Mouse (Mus musculus) WW6 (cell line): ENCODE results near the gene Chst12.

Experiments used
- DNase-seq: peaks from one replicate; pipeline ENCODE4 v3.0.0-alpha.2; 2013; ENCODE audit warnings: low read depth, low spot score

Chst12 gene

DNA sequence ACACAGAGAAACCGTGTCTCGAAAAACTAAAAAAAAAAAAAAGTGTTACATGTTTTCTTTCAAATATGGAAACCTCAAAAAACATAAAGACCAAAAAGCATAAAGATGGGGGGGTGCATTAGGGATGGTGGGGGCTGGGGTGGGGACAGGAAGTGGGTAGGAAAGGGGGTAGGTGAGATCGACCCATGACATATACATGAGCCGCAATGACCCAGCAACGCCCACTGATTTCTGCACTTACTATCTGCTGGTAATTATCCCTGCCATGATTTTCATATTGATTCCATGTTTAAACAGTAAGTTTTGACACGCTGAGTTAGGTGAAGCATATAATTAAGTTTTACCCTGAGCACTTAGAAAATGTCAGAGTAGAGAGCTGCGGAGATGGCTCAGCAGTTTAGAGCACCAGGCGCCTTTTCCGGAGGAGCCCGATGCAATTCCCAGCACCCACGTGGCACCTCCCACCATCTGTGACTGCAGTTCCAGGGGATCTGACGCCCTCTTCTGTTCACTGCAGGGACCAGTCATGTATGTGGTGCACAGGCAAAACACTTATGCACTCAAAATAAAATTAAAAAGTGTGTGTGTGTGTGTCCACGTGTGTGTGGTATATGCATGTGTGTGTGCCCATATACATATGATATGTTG, 65.0 kb downstream of the Chst12 start:
- DNase-seq = no peak

DNA sequence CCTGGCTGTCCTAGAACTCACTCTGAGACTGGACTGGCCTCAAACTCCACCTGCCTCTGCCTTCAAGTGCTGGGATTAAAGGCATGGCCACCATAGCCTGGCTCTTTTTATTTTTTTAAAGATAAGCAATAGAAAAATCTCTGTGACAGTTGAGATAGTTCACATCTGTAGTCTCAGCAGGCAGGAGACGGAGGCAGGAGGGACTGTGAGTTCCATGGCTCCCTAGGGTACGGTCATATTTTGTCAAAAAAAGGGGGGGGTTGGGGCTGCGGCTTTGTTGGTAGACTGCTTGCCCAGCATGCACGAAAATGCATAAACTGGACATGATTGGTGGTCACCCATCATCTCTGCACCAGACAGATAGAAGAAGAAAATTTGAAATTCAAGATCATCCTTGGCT, 65.9 kb downstream of the Chst12 start:
- no peak for DNase-seq

DNA sequence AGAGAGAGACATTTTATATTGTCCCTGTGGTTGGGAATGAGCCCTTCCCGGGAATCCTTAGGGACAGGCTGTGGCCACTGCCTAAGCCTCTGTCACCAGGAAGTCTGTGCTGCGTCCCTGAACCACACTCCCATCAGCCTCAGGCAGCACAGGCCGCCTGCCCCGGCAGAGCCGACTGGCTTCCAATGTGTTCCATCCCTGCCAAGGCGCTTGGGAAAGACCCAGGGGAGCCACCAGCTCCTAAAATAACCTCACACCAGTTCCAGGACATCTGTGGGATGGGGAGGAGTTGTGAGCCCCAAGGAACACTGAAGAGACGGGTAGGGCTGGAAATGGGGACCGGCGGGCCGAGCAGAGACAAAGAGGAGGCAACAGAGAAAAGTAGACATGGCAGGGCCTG, 66.3 kb downstream of the Chst12 start:
- no peak for DNase-seq

DNA sequence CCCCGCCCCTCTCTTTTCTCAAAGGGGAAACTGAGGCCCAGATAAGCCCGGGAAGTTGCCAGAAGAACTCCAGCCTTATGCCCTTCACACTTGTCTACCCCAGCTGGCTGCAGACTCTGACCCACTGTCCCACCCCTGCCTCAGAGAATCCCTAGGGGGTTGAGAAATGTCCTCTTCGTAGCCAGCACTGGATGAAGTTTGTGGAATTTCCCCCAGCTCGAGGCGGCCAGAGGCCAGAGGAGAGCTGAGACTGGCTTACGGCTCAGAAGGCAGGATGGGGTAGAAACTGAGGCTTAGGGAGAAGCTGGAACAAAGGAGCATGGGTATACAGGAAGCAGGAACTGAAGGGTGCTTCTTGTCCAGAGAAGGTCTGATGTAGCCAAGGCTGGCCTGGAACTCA, 67.3 kb downstream of the Chst12 start:
- no peak for DNase-seq
